ENCODE assay signal across 23 mouse cellular contexts in genomic region chr5:125323128-125323527, GRCm38 (mm10). TPM values are rescaled to one million over a fixed set of nuclear protein-coding genes. Genes with fewer than 3 reads are reported as not detected.
DNase-seq lines count a peak whose midpoint lies in the region; ATAC-seq and TF ChIP-seq lines count a peak whose summit lies in the region.
"Had no signal": no experiment of that assay in that cellular context is flagged by ENCODE, and none has a peak within 500 bp of the region (broad histone marks: within the 10 kb centered on the region; RNA-seq: fewer than 3 reads in every experiment).

No protein-coding gene starts in this region.

- no peak for TF ChIP-seq CTCF in liver, postnatal 0 days (IDR thresholded peaks at IDR 0.05; ENCODE audit: low read depth)

- no peaks in the 10 kb centered on the region for H3K27me3 ChIP-seq in forebrain, embryonic 13.5 days
- H3K27me3 ChIP-seq in forebrain, embryonic 11.5 days (ENCODE audit: control insufficient read depth, insufficient read depth, low read length): no peaks in the 10 kb centered on the region
- H3K27me3 ChIP-seq in liver, postnatal 0 days (ENCODE audit: insufficient read depth, low read length): no peaks in the 10 kb centered on the region
- no peaks in the 10 kb centered on the region for H3K27me3 ChIP-seq in liver, embryonic 11.5 days (replicated peaks; ENCODE audit: control insufficient read depth, insufficient read depth, low read length)
- H3K27me3 ChIP-seq in midbrain, embryonic 13.5 days: no peaks in the 10 kb centered on the region
- H3K27me3 ChIP-seq: embryonic facial prominence, embryonic 12.5 days; forebrain, embryonic 12.5 days; liver, embryonic 13.5 days; lung, embryonic 15.5 days; neural tube, embryonic 15.5 days had no signal

- H3K9ac ChIP-seq in forebrain, embryonic 13.5 days: no peak overlapping the region
- H3K9ac ChIP-seq in forebrain, embryonic 11.5 days (ENCODE audit: low read length): no peak overlapping the region
- H3K9ac ChIP-seq in liver, postnatal 0 days (replicated peaks): no peak overlapping the region
- no peak overlapping the region for H3K9ac ChIP-seq in liver, embryonic 11.5 days (ENCODE audit: low read depth, low read length)
- no peak overlapping the region for H3K9ac ChIP-seq in midbrain, embryonic 13.5 days (replicated peaks)
- H3K9ac ChIP-seq: embryonic facial prominence, embryonic 12.5 days; forebrain, embryonic 12.5 days; hindbrain, embryonic 14.5 days; liver, embryonic 13.5 days; lung, embryonic 15.5 days; neural tube, embryonic 15.5 days had no signal

- ATAC-seq in forebrain, embryonic 13.5 days: no peak
- ATAC-seq in forebrain, embryonic 11.5 days (replicated peaks; ENCODE audit: low FRiP score): no peak
- ATAC-seq in liver, postnatal 0 days: no peak
- no peak for ATAC-seq in liver, embryonic 11.5 days (replicated peaks; ENCODE audit: low FRiP score)
- ATAC-seq in granulocyte monocyte progenitor cell, adult 5-6 weeks (replicated peaks; ENCODE audit: poor library complexity, severe bottlenecking): peak; percentile 36; the same call in 1 of the 2 replicates
- ATAC-seq in midbrain, embryonic 13.5 days: no peak
- ATAC-seq: inflammation-experienced regulatory T-cells, adult 6 months; midbrain, embryonic 16.5 days had no signal

- no peaks in the 10 kb centered on the region for H3K9me3 ChIP-seq in forebrain, embryonic 13.5 days (replicated peaks)
- no peaks in the 10 kb centered on the region for H3K9me3 ChIP-seq in forebrain, embryonic 11.5 days (ENCODE audit: control insufficient read depth, low read length)
- no peaks in the 10 kb centered on the region for H3K9me3 ChIP-seq in liver, postnatal 0 days (ENCODE audit: low read length)
- no peaks in the 10 kb centered on the region for H3K9me3 ChIP-seq in liver, embryonic 11.5 days (ENCODE audit: control insufficient read depth, low read length)
- H3K9me3 ChIP-seq in midbrain, embryonic 13.5 days: no peaks in the 10 kb centered on the region
- H3K9me3 ChIP-seq: embryonic facial prominence, embryonic 12.5 days; forebrain, embryonic 12.5 days; liver, embryonic 13.5 days; lung, embryonic 15.5 days; neural tube, embryonic 15.5 days had no signal

- 0 out of 2 replicates have a peak, but pooled peaks cover 3% of the 10 kb centered on the region for H3K4me1 ChIP-seq in forebrain, embryonic 13.5 days
- H3K4me1 ChIP-seq in forebrain, embryonic 11.5 days (replicated peaks; ENCODE audit: control insufficient read depth, insufficient read depth, low read length): no peaks in the 10 kb centered on the region
- H3K4me1 ChIP-seq in liver, postnatal 0 days (ENCODE audit: insufficient read depth): peaks cover 29% of the 10 kb centered on the region
- peaks cover 20% of the 10 kb centered on the region for H3K4me1 ChIP-seq in liver, embryonic 11.5 days (replicated peaks; ENCODE audit: control insufficient read depth, insufficient read depth, low read length)
- H3K4me1 ChIP-seq in midbrain, embryonic 13.5 days (replicated peaks): no peaks in the 10 kb centered on the region; the same call in 1 of the 2 replicates
- H3K4me1 ChIP-seq: embryonic facial prominence, embryonic 12.5 days had no signal

- 0 out of 2 replicates have a peak, but pooled peaks cover 5% of the 10 kb centered on the region for H3K36me3 ChIP-seq in forebrain, embryonic 13.5 days (ENCODE audit: poor library complexity, severe bottlenecking)
- no peaks in the 10 kb centered on the region for H3K36me3 ChIP-seq in forebrain, embryonic 11.5 days (ENCODE audit: control insufficient read depth, insufficient read depth, low read length)
- peaks cover 11% of the 10 kb centered on the region; the same call in 1 of the 2 replicates for H3K36me3 ChIP-seq in liver, postnatal 0 days (replicated peaks; ENCODE audit: insufficient read depth, low read length)
- H3K36me3 ChIP-seq in liver, embryonic 11.5 days (ENCODE audit: control insufficient read depth, insufficient read depth, low read length): peaks cover 12% of the 10 kb centered on the region
- no peaks in the 10 kb centered on the region for H3K36me3 ChIP-seq in midbrain, embryonic 13.5 days
- H3K36me3 ChIP-seq: embryonic facial prominence, embryonic 12.5 days; forebrain, embryonic 12.5 days; lung, embryonic 15.5 days; neural tube, embryonic 15.5 days had no signal

- TF ChIP-seq EP300 in liver, postnatal 0 days (IDR thresholded peaks at IDR 0.05; ENCODE audit: low read depth): no peak

- no peak overlapping the region for H3K4me3 ChIP-seq in forebrain, embryonic 13.5 days
- H3K4me3 ChIP-seq in forebrain, embryonic 11.5 days (ENCODE audit: low read depth, low read length): no peak overlapping the region
- H3K4me3 ChIP-seq in liver, postnatal 0 days (ENCODE audit: low read depth, low read length): no peak overlapping the region
- H3K4me3 ChIP-seq in liver, embryonic 11.5 days (ENCODE audit: low read depth, low read length): no peak overlapping the region
- no peak overlapping the region for H3K4me3 ChIP-seq in midbrain, embryonic 13.5 days (replicated peaks)
- H3K4me3 ChIP-seq: embryonic facial prominence, embryonic 12.5 days; forebrain, embryonic 12.5 days; liver, embryonic 13.5 days; lung, embryonic 15.5 days; myocyte; neural tube, embryonic 15.5 days had no signal

- no peak for DNase-seq in forebrain, embryonic 11.5 days (ENCODE audit: low spot score)
- DNase-seq in liver, postnatal 0 days: no peak
- no peak for DNase-seq in liver, embryonic 11.5 days (ENCODE audit: low spot score)
- DNase-seq in left cerebral cortex, adult 8-10 months (ENCODE audit: low spot score in 2 of 2): no peak
- DNase-seq: cerebellum, adult 11-12 months; kidney, adult 18-20 months; layer of hippocampus, adult 9-11 months; liver, embryonic 13.5 days; lung, postnatal 36 days; thymus, adult 18-20 months; thymus, postnatal 36 days had no signal

- no peak overlapping the region for H3K4me2 ChIP-seq in forebrain, embryonic 13.5 days
- no peak overlapping the region for H3K4me2 ChIP-seq in forebrain, embryonic 11.5 days (ENCODE audit: low read depth, low read length, severe bottlenecking)
- H3K4me2 ChIP-seq in liver, postnatal 0 days (ENCODE audit: low read depth, low read length): no peak overlapping the region
- no peak overlapping the region for H3K4me2 ChIP-seq in liver, embryonic 11.5 days
- no peak overlapping the region for H3K4me2 ChIP-seq in midbrain, embryonic 13.5 days (replicated peaks)
- H3K4me2 ChIP-seq: embryonic facial prominence, embryonic 12.5 days; forebrain, embryonic 12.5 days; hindbrain, embryonic 14.5 days; liver, embryonic 13.5 days; lung, embryonic 15.5 days; neural tube, embryonic 15.5 days had no signal

- 84% methylated on average over 6 of the region's 6 CpGs for WGBS in forebrain, embryonic 13.5 days
- WGBS in forebrain, embryonic 11.5 days: 96% methylated on average over 6 of the region's 6 CpGs
- WGBS in liver, postnatal 0 days (ENCODE audit: insufficient replicate concordance): 65% methylated on average over 6 of the region's 6 CpGs
- 92% methylated on average over 6 of the region's 6 CpGs for WGBS in liver, embryonic 11.5 days
- WGBS in midbrain, embryonic 13.5 days: 95% methylated on average over 6 of the region's 6 CpGs

- peak overlapping the region; percentile 8; the same call in 1 of the 2 replicates for H3K27ac ChIP-seq in forebrain, embryonic 13.5 days
- H3K27ac ChIP-seq in forebrain, embryonic 11.5 days (ENCODE audit: low read depth, low read length): no peak overlapping the region
- H3K27ac ChIP-seq in liver, postnatal 0 days (ENCODE audit: low read depth): 0 out of 2 replicates have a peak overlapping the region, but pooled peaks have one; percentile 34
- H3K27ac ChIP-seq in liver, embryonic 11.5 days (ENCODE audit: low read depth, low read length): no peak overlapping the region
- no peak overlapping the region for H3K27ac ChIP-seq in midbrain, embryonic 13.5 days
- H3K27ac ChIP-seq: embryonic facial prominence, embryonic 12.5 days; forebrain, embryonic 12.5 days; hindbrain, embryonic 14.5 days; kidney, postnatal 0 days; liver, embryonic 13.5 days; lung, embryonic 15.5 days; neural tube, embryonic 15.5 days had no signal

RNA-seq across cellular contexts. Expression of gene Scarb1, which starts 17.8 kb away (rescaled TPM):
- polyA plus RNA-seq in forebrain, embryonic 13.5 days (2015; fragmentation: Nextera tagmentation; extraction: Ambion mirVana): 26.4 and 29.8 TPM in 2 replicates
- 43.7 and 45.7 TPM in 2 replicates for polyA plus RNA-seq in forebrain, embryonic 11.5 days (2014; fragmentation: Nextera tagmentation; extraction: Ambion mirVana)
- polyA plus RNA-seq in liver, postnatal 0 days (2015; fragmentation: Nextera tagmentation; extraction: Ambion mirVana): 105 and 109 TPM in 2 replicates
- 104 and 108 TPM in 2 replicates for polyA plus RNA-seq in liver, embryonic 11.5 days (2014; fragmentation: Nextera tagmentation; extraction: Ambion mirVana)
- 80.2 and 145 TPM in 2 replicates for total RNA-seq in granulocyte monocyte progenitor cell, adult 5-6 weeks (2014; fragmentation: Nextera tagmentation)
- total RNA-seq in granulocyte monocyte progenitor cell, adult 5-6 weeks (2017): 49.0 and 53.9 TPM in 2 replicates
- polyA plus RNA-seq in midbrain, embryonic 13.5 days (2015; fragmentation: Nextera tagmentation; extraction: Ambion mirVana): 22.1 and 22.8 TPM in 2 replicates
- total RNA-seq in left cerebral cortex, adult 8-10 months (2022): 10 to 100 TPM; 28.6 to 34.9 (median 30.0) TPM

Comparison
In these comparisons a context has a peak if more than half of its experiments do, and no peak if none do; other contexts are left out.
1. H3K27ac ChIP-seq: peak in forebrain, embryonic 13.5 days (single experiment) and liver, postnatal 0 days (single experiment); none in forebrain, embryonic 11.5 days (single experiment), liver, embryonic 11.5 days (single experiment) and midbrain, embryonic 13.5 days (single experiment).